Mouse (Mus musculus): ENCODE measurements around the gene Tmem37. TPM values are rescaled to one million over a fixed set of nuclear protein-coding genes. Genes with fewer than 3 reads are reported as not detected.
"Not testable (repeated sequence)": the region's sequence is repeated elsewhere in the genome, so short reads cannot be mapped to it uniquely, and the experiment has no call there.

The Tmem37 gene
- polyA plus RNA-seq, 2 experiments: 6.2 to 9.7 TPM

- H3K36me3 ChIP-seq (ENCODE audit: control insufficient read depth, insufficient read depth, low read length): no peaks in the 10 kb centered on the region
- no peak overlapping the region for H3K4me3 ChIP-seq (replicated peaks; ENCODE audit: low read length)
- TF ChIP-seq POLR2A (IDR thresholded peaks at IDR 0.05; ENCODE audit: borderline replicate concordance, extremely low read depth, insufficient read depth, insufficient read length): no peak
- H3K4me2 ChIP-seq (replicated peaks; ENCODE audit: low read depth, low read length, severe bottlenecking): no peak overlapping the region
- no peaks in the 10 kb centered on the region for H3K9me3 ChIP-seq (ENCODE audit: control insufficient read depth, low read length)
- no peak overlapping the region for H3K27ac ChIP-seq (replicated peaks; ENCODE audit: low read depth, low read length)
- no peaks in the 10 kb centered on the region for H3K27me3 ChIP-seq (ENCODE audit: control insufficient read depth, insufficient read depth, low read length)
- H3K9ac ChIP-seq (ENCODE audit: low read depth, low read length, severe bottlenecking): no peak overlapping the region
- H3K4me1 ChIP-seq (ENCODE audit: control insufficient read depth, insufficient read depth, low read length): no peaks in the 10 kb centered on the region
- 80% methylated on average over 8 of the region's 8 CpGs for WGBS
- DNase-seq (ENCODE audit: low spot score) (no peak), ATAC-seq (ENCODE audit: low FRiP score, low read depth) (no peak)
Observed at GRCm38 (mm10) chr1:120100456-120101226, 26.8 kb upstream of the Tmem37 start.

DNA sequence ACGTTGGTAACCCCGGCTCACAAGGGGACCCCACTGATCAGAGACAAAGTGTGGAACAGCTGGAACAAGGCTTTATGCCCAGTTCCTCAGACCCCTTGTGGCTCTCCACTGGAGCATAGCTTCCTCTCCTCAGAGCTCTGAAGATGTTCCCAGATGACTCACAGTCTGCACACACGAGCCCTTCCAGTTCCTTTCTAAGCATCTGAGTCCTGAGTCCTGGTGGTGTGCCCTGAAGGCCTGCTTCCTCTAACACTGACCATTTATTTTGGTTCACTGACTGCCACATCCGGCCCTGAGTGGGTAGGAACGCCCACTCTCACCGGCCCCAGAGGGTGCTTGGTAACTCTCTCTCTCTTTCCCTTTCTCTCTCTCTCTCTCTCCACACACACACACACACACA, 25.6 kb upstream of the Tmem37 start:
- Histone ChIP-seq H3K9ac (ENCODE audit: low read depth, low read length, severe bottlenecking) (no peak overlapping the region), H3K4me1 (ENCODE audit: control insufficient read depth, insufficient read depth, low read length) (no peaks in the 10 kb centered on the region), H3K4me3 (replicated peaks; ENCODE audit: low read length) (no peak overlapping the region), H3K27ac (replicated peaks; ENCODE audit: low read depth, low read length) (no peak overlapping the region), H3K27me3 (ENCODE audit: control insufficient read depth, insufficient read depth, low read length) (no peaks in the 10 kb centered on the region), H3K36me3 (ENCODE audit: control insufficient read depth, insufficient read depth, low read length) (no peaks in the 10 kb centered on the region), H3K4me2 (replicated peaks; ENCODE audit: low read depth, low read length, severe bottlenecking) (no peak overlapping the region), H3K9me3 (ENCODE audit: control insufficient read depth, low read length) (no peaks in the 10 kb centered on the region)
- DNase-seq (ENCODE audit: low spot score) (no peak), ATAC-seq (ENCODE audit: low FRiP score, low read depth) (no peak)
- WGBS: 68% methylated on average over 6 of the region's 6 CpGs
- no peak for TF ChIP-seq POLR2A (IDR thresholded peaks at IDR 0.05; ENCODE audit: borderline replicate concordance, extremely low read depth, insufficient read depth, insufficient read length)

GRCm38 (mm10) chr1:120098327-120098726, 24.5 kb upstream of the Tmem37 start:
- H3K9ac ChIP-seq (ENCODE audit: low read depth, low read length, severe bottlenecking): no peak overlapping the region
- no peaks in the 10 kb centered on the region for H3K36me3 ChIP-seq (ENCODE audit: control insufficient read depth, insufficient read depth, low read length)
- H3K27me3 ChIP-seq (ENCODE audit: control insufficient read depth, insufficient read depth, low read length): no peaks in the 10 kb centered on the region
- DNase-seq (ENCODE audit: low spot score): peak; percentile 77
- no peak overlapping the region for H3K4me2 ChIP-seq (replicated peaks; ENCODE audit: low read depth, low read length, severe bottlenecking)
- TF ChIP-seq POLR2A (IDR thresholded peaks at IDR 0.05; ENCODE audit: borderline replicate concordance, extremely low read depth, insufficient read depth, insufficient read length): no peak
- no peak for ATAC-seq (ENCODE audit: low FRiP score, low read depth)
- 15% methylated on average over 7 of the region's 7 CpGs for WGBS
- no peak overlapping the region for H3K4me3 ChIP-seq (replicated peaks; ENCODE audit: low read length)
- no peaks in the 10 kb centered on the region for H3K9me3 ChIP-seq (ENCODE audit: control insufficient read depth, low read length)
- no peaks in the 10 kb centered on the region for H3K4me1 ChIP-seq (ENCODE audit: control insufficient read depth, insufficient read depth, low read length)
- H3K27ac ChIP-seq (replicated peaks; ENCODE audit: low read depth, low read length): no peak overlapping the region

GRCm38 (mm10) chr1:120094920-120095319, 21.0 kb upstream of the Tmem37 start:
- Histone ChIP-seq H3K27me3 (ENCODE audit: control insufficient read depth, insufficient read depth, low read length) (no peaks in the 10 kb centered on the region), H3K9ac (ENCODE audit: low read depth, low read length, severe bottlenecking) (no peak overlapping the region), H3K4me1 (ENCODE audit: control insufficient read depth, insufficient read depth, low read length) (no peaks in the 10 kb centered on the region), H3K36me3 (ENCODE audit: control insufficient read depth, insufficient read depth, low read length) (no peaks in the 10 kb centered on the region), H3K4me3 (replicated peaks; ENCODE audit: low read length) (no peak overlapping the region), H3K27ac (replicated peaks; ENCODE audit: low read depth, low read length) (no peak overlapping the region), H3K4me2 (replicated peaks; ENCODE audit: low read depth, low read length, severe bottlenecking) (no peak overlapping the region), H3K9me3 (ENCODE audit: control insufficient read depth, low read length) (no peaks in the 10 kb centered on the region)
- TF ChIP-seq POLR2A (IDR thresholded peaks at IDR 0.05; ENCODE audit: borderline replicate concordance, extremely low read depth, insufficient read depth, insufficient read length): no peak
- WGBS: 78% methylated on average over 3 of the region's 3 CpGs
- ATAC-seq (ENCODE audit: low FRiP score, low read depth) (no peak), DNase-seq (ENCODE audit: low spot score) (no peak)

GRCm38 (mm10) chr1:120093482-120094134, 19.7 kb upstream of the Tmem37 start:
- not testable (repeated sequence) for H3K27ac ChIP-seq (replicated peaks; ENCODE audit: low read depth, low read length); H3K4me1 ChIP-seq (ENCODE audit: control insufficient read depth, insufficient read depth, low read length); H3K9ac ChIP-seq (ENCODE audit: low read depth, low read length, severe bottlenecking); ATAC-seq (ENCODE audit: low FRiP score, low read depth); H3K9me3 ChIP-seq (ENCODE audit: control insufficient read depth, low read length); H3K36me3 ChIP-seq (ENCODE audit: control insufficient read depth, insufficient read depth, low read length); H3K27me3 ChIP-seq (ENCODE audit: control insufficient read depth, insufficient read depth, low read length); H3K4me2 ChIP-seq (replicated peaks; ENCODE audit: low read depth, low read length, severe bottlenecking); H3K4me3 ChIP-seq (replicated peaks; ENCODE audit: low read length)
- DNase-seq (ENCODE audit: low spot score): peak; percentile 87
- WGBS: 52% methylated on average over 11 of the region's 14 CpGs

Measured in limb, embryonic 14.5 days (tissue).